31 mouse cellular contexts compared by ENCODE assay signal in genomic region chrX:98291763-98292162, GRCm38 (mm10).
A peak's percentile ranks its signal among the peaks of the same experiment; 100 is the strongest.
DNase-seq lines count a peak whose midpoint lies in the region; ATAC-seq lines count a peak whose summit lies in the region.
"Had no signal": no experiment of that assay in that cellular context is flagged by ENCODE, and none has a peak within 500 bp of the region (broad histone marks: within the 10 kb centered on the region; RNA-seq: fewer than 3 reads in every experiment).

No protein-coding gene starts in this region.

- intact Hi-C loops in heart, postnatal 36 days (cut with DNase I), result no loop called here

- no peak overlapping the region for H3K27ac ChIP-seq in forebrain, embryonic 14.5 days (ENCODE audit: low read depth, low read length)
- H3K27ac ChIP-seq: embryonic facial prominence, embryonic 10.5 days; embryonic facial prominence, embryonic 13.5 days; forebrain, embryonic 12.5 days; heart, embryonic 15.5 days; hindbrain, embryonic 13.5 days had no signal

- no peak overlapping the region for H3K4me2 ChIP-seq in forebrain, embryonic 14.5 days (ENCODE audit: low read length)
- H3K4me2 ChIP-seq: embryonic facial prominence, embryonic 13.5 days; forebrain, embryonic 12.5 days; heart, embryonic 12.5 days; heart, embryonic 15.5 days; hindbrain, embryonic 13.5 days had no signal

- H3K4me3 ChIP-seq in forebrain, embryonic 14.5 days (ENCODE audit: low read depth, low read length), result no peak overlapping the region
- H3K4me3 ChIP-seq: embryonic facial prominence, embryonic 10.5 days; embryonic facial prominence, embryonic 13.5 days; erythroblast, embryonic 14.5 days; forebrain, embryonic 12.5 days; heart, embryonic 12.5 days; heart, embryonic 15.5 days; hindbrain, embryonic 13.5 days had no signal

- H3K27me3 ChIP-seq in forebrain, embryonic 14.5 days (replicated peaks; ENCODE audit: control insufficient read depth, insufficient read depth, low read length), result no peaks in the 10 kb centered on the region
- H3K27me3 ChIP-seq: forebrain, embryonic 12.5 days; heart, embryonic 12.5 days; heart, embryonic 15.5 days; hindbrain, embryonic 13.5 days had no signal

- H3K36me3 ChIP-seq in forebrain, embryonic 14.5 days (ENCODE audit: control insufficient read depth, insufficient read depth, low read length), result no peaks in the 10 kb centered on the region
- H3K36me3 ChIP-seq: embryonic facial prominence, embryonic 10.5 days; embryonic facial prominence, embryonic 13.5 days; forebrain, embryonic 12.5 days; heart, embryonic 12.5 days; heart, embryonic 15.5 days; hindbrain, embryonic 13.5 days had no signal

- peak; percentile 32 for ATAC-seq in CD4-positive, CD25-positive, alpha-beta regulatory T cell, adult 4 months
- ATAC-seq in common myeloid progenitor, adult 5-6 weeks (replicated peaks; ENCODE audit: low read depth, poor library complexity, severe bottlenecking), result peak; percentile 97
- no peak for ATAC-seq in forebrain, embryonic 14.5 days
- ATAC-seq: activated CD4-positive, CD25-positive, alpha-beta regulatory T cell, adult 4 months; forebrain, embryonic 16.5 days; hindbrain, embryonic 16.5 days; inflammation-experienced regulatory T-cells, adult 6 months; intestine, embryonic 16.5 days had no signal

- no peaks in the 10 kb centered on the region for H3K9me3 ChIP-seq in forebrain, embryonic 14.5 days (replicated peaks; ENCODE audit: control insufficient read depth, low read length)
- H3K9me3 ChIP-seq: embryonic facial prominence, embryonic 10.5 days; embryonic facial prominence, embryonic 13.5 days; forebrain, embryonic 12.5 days; heart, embryonic 12.5 days; heart, embryonic 15.5 days; hindbrain, embryonic 13.5 days had no signal

- H3K9ac ChIP-seq in forebrain, embryonic 14.5 days (ENCODE audit: low read length), result no peak overlapping the region
- H3K9ac ChIP-seq: embryonic facial prominence, embryonic 13.5 days; forebrain, embryonic 12.5 days; heart, embryonic 12.5 days; heart, embryonic 15.5 days; hindbrain, embryonic 13.5 days had no signal

- 68% methylated on average over 1 of the region's 1 CpGs for WGBS in forebrain, embryonic 14.5 days

- no peaks in the 10 kb centered on the region for H3K4me1 ChIP-seq in forebrain, embryonic 14.5 days (ENCODE audit: control insufficient read depth, insufficient read depth, low read length)
- H3K4me1 ChIP-seq: embryonic facial prominence, embryonic 10.5 days; embryonic facial prominence, embryonic 13.5 days; forebrain, embryonic 12.5 days; heart, embryonic 12.5 days; heart, embryonic 15.5 days; hindbrain, embryonic 13.5 days had no signal

- DNase-seq in 416B (ENCODE audit: low read depth), result peak; percentile 50
- peak; percentile 1 for DNase-seq in induced T-regulatory cell, adult 2 months (ENCODE audit: low read depth)
- DNase-seq in heart, postnatal 36 days, result no peak
- no peak for DNase-seq in spleen, adult 18-20 months
- no peak for DNase-seq in forebrain, embryonic 14.5 days (ENCODE audit: low spot score)
- no peak for DNase-seq in thymus, postnatal 36 days
- DNase-seq: adrenal gland, adult 2 months; adrenal gland, postnatal 14 days; B cell, adult 2 months; cerebellum, adult 11-12 months; cerebellum, adult 8-10 months; cerebellum, postnatal 14 days; gastrocnemius, postnatal 14 days; heart, adult 18-20 months; heart, postnatal 10 days; heart, postnatal 4 days; kidney, adult 18-20 months had no signal

Comparison
In these comparisons a context has a peak if more than half of its experiments do, and no peak if none do; other contexts are left out.
1. DNase-seq: peak in 416B (single experiment) and induced T-regulatory cell, adult 2 months (single experiment); none in heart, postnatal 36 days (0 of 2), spleen, adult 18-20 months (0 of 2), forebrain, embryonic 14.5 days (single experiment) and thymus, postnatal 36 days (0 of 2).